Mouse (Mus musculus) intestine, embryonic 14.5 days (tissue): ENCODE measurements around the gene Ndufs3. TPM values are rescaled to one million over a fixed set of nuclear protein-coding genes. Genes with fewer than 3 reads are reported as not detected.
A peak's percentile ranks its signal among the peaks of the same experiment; 100 is the strongest.

Experiments used
- ATAC-seq: fragments of 200-750 bp; cut with Nextera tagmentation; replicated peaks from 2 replicates; pipeline ENCODE4 v1.8.0; 2017; ENCODE audit warnings: low read depth, moderate number of reproducible peaks, moderate TSS enrichment, moderate library complexity; ENCODE audit not compliant: low FRiP score, low TSS enrichment
- DNase-seq: peaks from one replicate; pipeline ENCODE4 v3.0.0-alpha.2; 2018; ENCODE audit warnings: low spot score
- H3K27ac ChIP-seq: fragments of 300-500 bp; sonication (generic); 2 replicates; pipeline ENCODE4 v1.5.1; 2014; ENCODE audit warnings: low read depth, mild to moderate bottlenecking, control low read depth
- H3K27me3 ChIP-seq: fragments of 300-500 bp; sonication (generic); replicated peaks from 2 replicates; pipeline ENCODE4 v1.6.1; 2014; ENCODE audit warnings: low read length, control low read depth; ENCODE audit not compliant: control insufficient read depth, insufficient read depth
- H3K36me3 ChIP-seq: fragments of 300-500 bp; sonication (generic); 2 replicates; pipeline ENCODE4 v1.6.1; 2014; ENCODE audit warnings: low read length, control low read depth; ENCODE audit not compliant: control insufficient read depth, insufficient read depth
- H3K4me1 ChIP-seq: fragments of 300-500 bp; sonication (generic); replicated peaks from 2 replicates; pipeline ENCODE4 v1.6.1; 2014; ENCODE audit warnings: low read length, control low read depth, mixed read lengths; ENCODE audit not compliant: control insufficient read depth, insufficient read depth
- H3K4me2 ChIP-seq: fragments of 300-500 bp; sonication (generic); 2 replicates; pipeline ENCODE4 v1.6.1; 2014; ENCODE audit warnings: low read length
- H3K4me3 ChIP-seq: fragments of 300-500 bp; sonication (generic); 2 replicates; pipeline ENCODE4 v1.5.1; 2014; ENCODE audit warnings: low read depth, low read length, control low read depth, mixed read lengths
- H3K9ac ChIP-seq: fragments of 300-500 bp; sonication (generic); 2 replicates; pipeline ENCODE4 v1.6.1; 2014; ENCODE audit warnings: mild to moderate bottlenecking, low read length
- H3K9me3 ChIP-seq: fragments of 300-500 bp; sonication (generic); 2 replicates; pipeline ENCODE4 v1.6.1; 2016; ENCODE audit warnings: low read length, control low read depth; ENCODE audit not compliant: control insufficient read depth
- WGBS: fragments of 180-500 bp; shearing (Covaris S2); extraction: QIAGEN DNeasy Blood & Tissue Kit; methylation state at CpG from one replicate; pipeline ENCODE4 v1.1.7; 2014; 5-methylcytosine and 5-hydroxymethylcytosine counted together
- polyA plus RNA-seq: library from polyadenylated mRNA; unstranded; fragments of >200 nt; fragmentation: Nextera tagmentation; extraction: Ambion mirVana; gene quantifications from 2 replicates; pipeline ENCODE4 v1.2.1, GENCODE M21; 2014

Ndufs3 gene
- polyA plus RNA-seq, 1 experiment from 2014 or later = 244 TPM

- DNase-seq (no peak), ATAC-seq (no peak)
- Histone ChIP-seq H3K27ac (no peak overlapping the region), H3K4me1 (no peaks in the 10 kb centered on the region), H3K9ac (no peak overlapping the region), H3K36me3 (no peaks in the 10 kb centered on the region), H3K27me3 (no peaks in the 10 kb centered on the region), H3K9me3 (no peaks in the 10 kb centered on the region), H3K4me3 (no peak overlapping the region), H3K4me2 (no peak overlapping the region)
- 59% methylated on average over 2 of the region's 2 CpGs for WGBS
Measured at GRCm38 (mm10) chr2:90932273-90932672, 27.6 kb upstream of the Ndufs3 start.

DNA sequence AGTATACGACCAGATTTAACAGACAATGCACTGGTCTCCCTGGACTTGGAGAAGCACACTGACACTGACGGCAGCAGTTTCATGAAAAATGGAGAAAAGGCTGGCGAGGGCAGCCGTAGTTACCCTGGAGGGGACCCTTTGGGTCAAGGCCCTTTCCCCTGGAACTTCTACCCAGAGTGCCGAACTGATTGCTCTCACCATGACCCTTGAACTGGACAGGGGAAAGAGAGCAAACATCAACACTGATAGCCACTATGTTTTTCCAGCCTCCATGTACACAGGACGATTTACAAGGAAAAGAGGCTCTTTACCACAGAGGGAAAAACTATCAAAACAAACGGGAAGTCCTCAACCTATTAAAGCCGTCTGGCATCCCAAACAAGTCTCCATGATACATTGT lies 27.2 kb upstream of the Ndufs3 start:
- H3K27me3 ChIP-seq = no peaks in the 10 kb centered on the region
- H3K4me3 ChIP-seq = no peak overlapping the region
- DNase-seq (no peak), ATAC-seq (no peak)
- H3K27ac ChIP-seq = no peak overlapping the region
- H3K4me1 ChIP-seq = no peaks in the 10 kb centered on the region
- no peaks in the 10 kb centered on the region for H3K9me3 ChIP-seq
- H3K4me2 ChIP-seq = no peak overlapping the region
- H3K36me3 ChIP-seq = no peaks in the 10 kb centered on the region
- no peak overlapping the region for H3K9ac ChIP-seq
- 57% methylated on average over 8 of the region's 8 CpGs for WGBS

GRCm38 (mm10) chr2:90928566-90928965 lies 23.9 kb upstream of the Ndufs3 start:
- DNase-seq (no peak), ATAC-seq (no peak)
- H3K4me3 ChIP-seq = no peak overlapping the region
- 82% methylated on average over 13 of the region's 13 CpGs for WGBS
- H3K36me3 ChIP-seq = no peaks in the 10 kb centered on the region
- H3K4me2 ChIP-seq = no peak overlapping the region
- no peaks in the 10 kb centered on the region for H3K9me3 ChIP-seq
- no peaks in the 10 kb centered on the region for H3K27me3 ChIP-seq
- no peaks in the 10 kb centered on the region for H3K4me1 ChIP-seq
- no peak overlapping the region for H3K27ac ChIP-seq
- H3K9ac ChIP-seq = no peak overlapping the region

GRCm38 (mm10) chr2:90922636-90923035 lies 18.0 kb upstream of the Ndufs3 start:
- Histone ChIP-seq H3K4me2 (no peak overlapping the region), H3K9ac (no peak overlapping the region), H3K4me3 (no peak overlapping the region), H3K27ac (no peak overlapping the region), H3K36me3 (no peaks in the 10 kb centered on the region), H3K9me3 (no peaks in the 10 kb centered on the region), H3K27me3 (no peaks in the 10 kb centered on the region), H3K4me1 (peaks cover 5% of the 10 kb centered on the region; the same call in 1 of the 2 replicates)
- DNase-seq = no peak
- no peak for ATAC-seq
- WGBS = 96% methylated on average over 2 of the region's 2 CpGs

DNA sequence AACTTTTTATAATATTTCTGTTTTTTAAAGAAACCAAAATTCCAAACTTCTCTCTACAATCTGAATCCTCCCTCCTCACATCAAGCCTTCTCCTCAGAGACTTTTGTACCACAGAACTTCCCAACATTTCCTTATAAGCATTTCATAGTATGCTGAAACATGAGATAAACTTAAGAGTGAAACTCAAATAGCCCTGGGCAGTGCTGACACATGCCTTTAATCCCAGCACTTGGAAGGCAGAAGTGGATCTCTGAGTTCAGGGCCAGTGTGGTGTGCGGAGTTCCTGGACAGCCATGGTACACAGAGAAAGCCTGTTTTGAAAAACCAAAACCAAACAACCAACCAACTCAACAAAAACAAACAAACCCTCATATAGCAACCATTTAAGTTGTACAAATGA lies 16.6 kb upstream of the Ndufs3 start:
- 83% methylated on average over 1 of the region's 1 CpGs for WGBS
- Histone ChIP-seq H3K36me3 (no peaks in the 10 kb centered on the region), H3K4me1 (peaks cover 11% of the 10 kb centered on the region), H3K27me3 (no peaks in the 10 kb centered on the region), H3K4me3 (no peak overlapping the region), H3K4me2 (no peak overlapping the region), H3K27ac (no peak overlapping the region), H3K9ac (no peak overlapping the region), H3K9me3 (no peaks in the 10 kb centered on the region)
- DNase-seq = no peak
- no peak for ATAC-seq

- Histone ChIP-seq H3K9me3 (no peaks in the 10 kb centered on the region), H3K4me2 (peak overlapping the region; percentile 86), H3K27me3 (no peaks in the 10 kb centered on the region), H3K4me3 (peak overlapping the region; percentile 64), H3K4me1 (peaks cover 18% of the 10 kb centered on the region), H3K36me3 (peaks cover 13% of the 10 kb centered on the region), H3K27ac (peak overlapping the region; percentile 94), H3K9ac (peak overlapping the region; percentile 98)
- WGBS = 11% methylated on average over 16 of the region's 16 CpGs
- DNase-seq = peak; percentile 74
- ATAC-seq = peak; percentile 83
Measured at GRCm38 (mm10) chr2:90917999-90918698, 13.5 kb upstream of the Ndufs3 start.

DNA sequence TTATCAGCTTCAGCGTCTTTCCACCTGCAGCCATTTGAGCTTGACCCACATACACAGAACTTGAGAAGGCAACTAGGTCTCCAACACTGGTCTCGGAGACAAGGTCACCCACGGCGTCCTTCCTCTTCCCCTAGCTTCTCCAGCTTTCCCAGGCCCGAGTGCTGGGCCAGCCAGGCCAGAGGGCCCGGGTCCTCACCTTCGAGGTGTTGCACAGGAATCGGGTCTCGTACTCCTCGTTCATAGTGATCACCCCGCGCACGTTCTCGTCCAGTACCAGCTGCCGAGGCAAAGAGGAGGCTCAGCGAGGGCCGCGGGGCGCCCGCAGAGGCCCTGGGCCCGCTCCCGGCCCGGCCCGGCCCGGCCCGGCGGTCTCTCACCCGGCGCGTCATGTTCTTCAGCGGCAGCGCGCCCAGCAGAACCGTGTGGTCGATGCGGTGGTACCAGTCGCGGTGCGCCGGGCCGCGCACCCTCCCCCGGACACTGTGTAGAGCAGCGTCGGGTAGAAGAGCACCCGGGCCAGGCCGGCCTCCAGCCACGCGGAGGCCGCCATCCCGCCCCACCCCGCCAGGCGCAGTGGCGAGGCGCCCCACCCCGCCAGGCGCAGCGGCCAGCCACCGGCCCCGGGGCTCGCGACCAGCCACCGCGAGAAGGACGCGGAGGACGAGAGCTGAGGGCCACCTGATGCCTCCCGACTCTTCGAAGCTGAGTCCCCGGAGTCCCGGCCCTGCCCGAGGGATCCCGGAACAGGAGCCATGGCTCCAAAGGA lies 12.8 kb upstream of the Ndufs3 start:
- Histone ChIP-seq H3K4me2 (peak overlapping the region; percentile 86), H3K27ac (peak overlapping the region; percentile 94), H3K27me3 (no peaks in the 10 kb centered on the region), H3K4me3 (peak overlapping the region; percentile 64), H3K36me3 (peaks cover 20% of the 10 kb centered on the region), H3K9ac (peak overlapping the region; percentile 98), H3K4me1 (peaks cover 18% of the 10 kb centered on the region), H3K9me3 (no peaks in the 10 kb centered on the region)
- peak; percentile 87 for ATAC-seq
- peak; percentile 92 for DNase-seq
- WGBS = under 1% methylated on average over 62 of the region's 73 CpGs

GRCm38 (mm10) chr2:90916560-90917232 lies 12.1 kb upstream of the Ndufs3 start:
- Histone ChIP-seq H3K9me3 (no peaks in the 10 kb centered on the region), H3K4me2 (peak overlapping the region; percentile 86), H3K36me3 (peaks cover 26% of the 10 kb centered on the region), H3K27me3 (no peaks in the 10 kb centered on the region), H3K4me1 (peaks cover 18% of the 10 kb centered on the region), H3K27ac (peak overlapping the region; percentile 94), H3K9ac (peak overlapping the region; percentile 98), H3K4me3 (peak overlapping the region; percentile 64)
- DNase-seq = no peak
- peak; percentile 16; the same call in 1 of the 2 replicates for ATAC-seq
- WGBS = 22% methylated on average over 7 of the region's 7 CpGs
